Mouse (Mus musculus) layer of hippocampus, postnatal 14 days (tissue): ENCODE results near the gene Olfr1351. TPM values are rescaled to one million over a fixed set of nuclear protein-coding genes. Genes with fewer than 3 reads are reported as not detected.
"Not testable (repeated sequence)": the region's sequence is repeated elsewhere in the genome, so short reads cannot be mapped to it uniquely, and the experiment has no call there.

ENCODE experiments used
- DNase-seq, 2 experiments: peaks; one replicate each; pipeline ENCODE4 v3.0.0; 2021 to 2022; ENCODE audit warnings: low spot score in 2 of 2, mixed read lengths in 1 of 2
- long read RNA-seq, 2 experiments: library from polyadenylated mRNA; stranded (forward); transcript quantifications; one replicate each; pipeline ENCODE4 v2.0.0; 2021
- total RNA-seq, 2 experiments: library from RNA; stranded (reverse); gene quantifications; 2 replicates each; pipeline ENCODE4 v1.2.3; 2021

Olfr1351 gene
- total RNA-seq, result not detected
- long read RNA-seq, experiment 1, result 0 reads
- long read RNA-seq, experiment 2, result 0 reads

- DNase-seq, result no peak
These were observed at the start of gene Olfr1351 for GRCm38 (mm10) chr10:79012172-79012571. Gene Olfr1351 (plus strand): TSS chr10:79012472.

- DNase-seq, result not testable (repeated sequence)
These were observed 49.3 kb upstream of the Olfr1351 start, which contains the start of gene Olfr1353 for GRCm38 (mm10) chr10:78963009-78963408. Gene Olfr1353 (plus strand): TSS chr10:78963309.

- no peak for DNase-seq
These were observed 31.5 kb upstream of the Olfr1351 start, which contains the start of gene Olfr1352 for GRCm38 (mm10) chr10:78980750-78981149. Gene Olfr1352 (plus strand): TSS chr10:78981050.

- no peak for DNase-seq
These were observed 16.2 kb downstream of the Olfr1351 start, which contains the start of gene Olfr57 for GRCm38 (mm10) chr10:79028441-79028840. Gene Olfr57 (plus strand): TSS chr10:79028741.

- DNase-seq, result not testable (repeated sequence)
These were observed 30.2 kb downstream of the Olfr1351 start for GRCm38 (mm10) chr10:79042457-79042856.

GRCm38 (mm10) chr10:79057370-79057769 lies 45.1 kb downstream of the Olfr1351 start:
- DNase-seq, result not testable (repeated sequence)

Other genes starting within 250 kb of the Olfr1351 start
- gene Slc1a6, start 232.0 kb upstream of the Olfr1351 start, total RNA-seq, result 10 to 100 TPM; 13.2 to 15.5 TPM
- not detected for gene Olfr1356, start 160.3 kb upstream of the Olfr1351 start, total RNA-seq
- not detected for gene Olfr1355, start 136.9 kb upstream of the Olfr1351 start, total RNA-seq
- not detected for gene Olfr1354, start 99.3 kb upstream of the Olfr1351 start, total RNA-seq
- not detected for gene Olfr8, start 61.8 kb upstream of the Olfr1351 start, total RNA-seq
- gene Olfr1353, start 49.2 kb upstream of the Olfr1351 start, total RNA-seq, result not detected
- not detected for gene Olfr1352, start 31.4 kb upstream of the Olfr1351 start, total RNA-seq
- gene Olfr57, start 16.3 kb downstream of the Olfr1351 start, total RNA-seq, result not detected
- 10 to 100 TPM; 25.0 to 26.0 TPM for gene 2610008E11Rik, start 85.1 kb downstream of the Olfr1351 start, total RNA-seq
- not detected for gene Vmn2r80, start 136.3 kb downstream of the Olfr1351 start, total RNA-seq
- gene Vmn2r81, start 235.2 kb downstream of the Olfr1351 start, total RNA-seq, result not detected